Comparison of ENCODE assay signal across 8 mouse cellular contexts in the genomic region with DNA sequence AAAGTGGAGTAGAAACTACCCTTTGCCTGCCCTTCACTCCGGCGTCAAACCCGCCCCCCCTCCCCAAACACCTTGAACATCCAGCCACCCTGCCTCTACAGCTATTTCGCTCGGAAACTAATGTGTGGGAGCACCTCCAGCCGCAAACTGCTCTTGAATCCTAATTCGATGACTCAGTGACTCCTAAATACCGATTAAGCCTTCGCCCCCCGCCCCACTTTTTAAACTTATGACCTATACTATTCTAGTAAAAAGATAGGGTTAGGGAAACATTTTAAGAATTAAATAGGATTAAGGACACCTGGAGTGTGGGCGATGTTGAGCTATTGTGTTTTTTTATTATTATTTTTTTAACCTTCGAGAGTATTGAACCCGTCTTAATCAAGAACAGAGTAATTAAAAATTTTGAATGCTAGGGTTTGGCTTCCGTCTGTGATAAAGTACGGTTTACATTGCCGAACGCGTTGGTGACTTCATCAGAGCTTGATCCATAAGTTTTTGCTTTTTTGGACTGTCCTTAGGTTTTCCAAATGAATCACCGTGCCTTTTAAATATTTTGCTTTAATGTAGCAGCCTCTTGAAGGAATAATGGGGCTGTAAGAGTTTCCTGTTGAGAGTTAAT. TPM values are rescaled to one million over a fixed set of nuclear protein-coding genes. Genes with fewer than 3 reads are reported as not detected.
DNase-seq lines count a peak whose midpoint lies in the region; ATAC-seq and TF ChIP-seq lines count a peak whose summit lies in the region.

No protein-coding gene starts in this region.

- H3K9me3 ChIP-seq in forebrain, embryonic 13.5 days (replicated peaks) = no peaks in the 10 kb centered on the region
- no peaks in the 10 kb centered on the region for H3K9me3 ChIP-seq in liver, embryonic 16.5 days (replicated peaks; ENCODE audit: control insufficient read depth, low read length)

- TF ChIP-seq POLR2A in kidney, adult 2 months (IDR thresholded peaks at IDR 0.05; ENCODE audit: low read depth, low read length) = no peak

- no peak for ATAC-seq in forebrain, embryonic 13.5 days
- ATAC-seq in liver, embryonic 16.5 days (ENCODE audit: low read depth) = no peak

- H3K36me3 ChIP-seq in kidney, adult 2 months (ENCODE audit: control insufficient read depth, insufficient read depth, low read length) = no peaks in the 10 kb centered on the region
- no peaks in the 10 kb centered on the region for H3K36me3 ChIP-seq in forebrain, embryonic 13.5 days (ENCODE audit: poor library complexity, severe bottlenecking)
- H3K36me3 ChIP-seq in liver, embryonic 16.5 days (ENCODE audit: control insufficient read depth, insufficient read depth) = no peaks in the 10 kb centered on the region

- WGBS in kidney, adult 2 months = under 1% methylated on average over 19 of the region's 19 CpGs
- under 1% methylated on average over 19 of the region's 19 CpGs for WGBS in forebrain, embryonic 13.5 days
- under 1% methylated on average over 19 of the region's 19 CpGs for WGBS in liver, embryonic 16.5 days (ENCODE audit: insufficient replicate concordance)

- DNase-seq in kidney, adult 2 months = no peak
- DNase-seq in kidney, postnatal 4 days = no peak
- peak; percentile 25 for DNase-seq in MN1 (ENCODE audit: low spot score)
- no peak for DNase-seq in layer of hippocampus, postnatal 10 days (ENCODE audit: low spot score in 2 of 2)
- no peak for DNase-seq in spleen, adult 18-20 months
- no peak for DNase-seq in embryo, embryonic 9.5 days (ENCODE audit: extremely low spot score)

- peak overlapping the region; percentile 58 for H3K4me3 ChIP-seq in kidney, adult 2 months (ENCODE audit: insufficient read depth, low read depth, low read length)
- peak overlapping the region; percentile 94 for H3K4me3 ChIP-seq in forebrain, embryonic 13.5 days
- H3K4me3 ChIP-seq in liver, embryonic 16.5 days (ENCODE audit: low read depth, low read length) = peak overlapping the region; percentile 78

- H3K4me1 ChIP-seq in kidney, adult 2 months (ENCODE audit: control insufficient read depth, insufficient read depth, low read length) = peaks cover 3% of the 10 kb centered on the region; the same call in 1 of the 2 replicates
- peaks cover 24% of the 10 kb centered on the region for H3K4me1 ChIP-seq in forebrain, embryonic 13.5 days
- H3K4me1 ChIP-seq in liver, embryonic 16.5 days (ENCODE audit: control insufficient read depth, low read depth, low read length) = peaks cover 7% of the 10 kb centered on the region; the same call in 1 of the 2 replicates

- H3K27me3 ChIP-seq in kidney, adult 2 months (replicated peaks; ENCODE audit: control insufficient read depth, insufficient read depth, low read length) = no peaks in the 10 kb centered on the region
- H3K27me3 ChIP-seq in forebrain, embryonic 13.5 days = no peaks in the 10 kb centered on the region
- H3K27me3 ChIP-seq in liver, embryonic 16.5 days (ENCODE audit: control insufficient read depth, insufficient read depth, low read depth, low read length) = no peaks in the 10 kb centered on the region

- peak overlapping the region; percentile 97; the same call in 1 of the 2 replicates for H3K27ac ChIP-seq in kidney, adult 2 months (ENCODE audit: insufficient read depth, low read depth, low read length)
- peak overlapping the region; percentile 99 for H3K27ac ChIP-seq in forebrain, embryonic 13.5 days
- no peak overlapping the region for H3K27ac ChIP-seq in liver, embryonic 16.5 days (ENCODE audit: low read length)

- peak overlapping the region; percentile 98 for H3K9ac ChIP-seq in forebrain, embryonic 13.5 days
- H3K9ac ChIP-seq in liver, embryonic 16.5 days (ENCODE audit: low read depth, low read length) = peak overlapping the region; percentile 79

- no peak for TF ChIP-seq CTCF in kidney, adult 2 months (conservative IDR thresholded peaks at IDR 0.05; ENCODE audit: insufficient read depth, insufficient read length, low read depth, low read length)

- H3K4me2 ChIP-seq in forebrain, embryonic 13.5 days = peak overlapping the region; percentile 80
- H3K4me2 ChIP-seq in liver, embryonic 16.5 days (ENCODE audit: low read depth, low read length) = peak overlapping the region; percentile 90

RNA-seq across cellular contexts. Expression of gene Spred1, which starts 0.9 kb away (rescaled TPM):
- 3.8 and 5.2 TPM in 2 replicates for polyA plus RNA-seq in kidney, adult 2 months (2012; rRNA removed)
- 7.7 and 8.3 TPM in 2 replicates for polyA plus RNA-seq in forebrain, embryonic 13.5 days (2015; fragmentation: Nextera tagmentation; extraction: Ambion mirVana)
- 1.1 and 1.4 TPM in 2 replicates for polyA plus RNA-seq in liver, embryonic 16.5 days (2015; fragmentation: Nextera tagmentation; extraction: Ambion mirVana)
- 10 to 100 TPM; 67.5 to 72.2 TPM for total RNA-seq in layer of hippocampus, postnatal 10 days (2021)
